Comparison of ENCODE assay signal across 8 mouse cellular contexts in genomic region chr9:36832529-36832928, GRCm38 (mm10). TPM values are rescaled to one million over a fixed set of nuclear protein-coding genes. Genes with fewer than 3 reads are reported as not detected.
DNase-seq lines count a peak whose midpoint lies in the region; ATAC-seq lines count a peak whose summit lies in the region.

No protein-coding gene starts in this region.

- peaks cover 8% of the 10 kb centered on the region; the same call in 1 of the 2 replicates for H3K36me3 ChIP-seq in hindbrain, embryonic 13.5 days
- no peaks in the 10 kb centered on the region for H3K36me3 ChIP-seq in lung, embryonic 15.5 days

- H3K9ac ChIP-seq in hindbrain, embryonic 13.5 days = peak overlapping the region; percentile 89
- 0 out of 2 replicates have a peak overlapping the region, but pooled peaks have one; percentile 24 for H3K9ac ChIP-seq in lung, embryonic 15.5 days

- H3K4me3 ChIP-seq in hindbrain, embryonic 13.5 days = peak overlapping the region; percentile 75
- peak overlapping the region; percentile 41 for H3K4me3 ChIP-seq in lung, embryonic 15.5 days

- H3K9me3 ChIP-seq in hindbrain, embryonic 13.5 days = no peaks in the 10 kb centered on the region
- H3K9me3 ChIP-seq in lung, embryonic 15.5 days = no peaks in the 10 kb centered on the region

- no peaks in the 10 kb centered on the region for H3K27me3 ChIP-seq in hindbrain, embryonic 13.5 days
- peaks cover 28% of the 10 kb centered on the region for H3K27me3 ChIP-seq in lung, embryonic 15.5 days

- under 1% methylated on average over 32 of the region's 32 CpGs for WGBS in hindbrain, embryonic 13.5 days
- WGBS in lung, embryonic 15.5 days = under 1% methylated on average over 32 of the region's 32 CpGs

- peak; percentile 91 for ATAC-seq in hindbrain, embryonic 13.5 days (ENCODE audit: low FRiP score)
- ATAC-seq in lung, embryonic 15.5 days (ENCODE audit: borderline replicate concordance, extremely low read depth, low FRiP score, low TSS enrichment) = peak; percentile 86
- no peak for ATAC-seq in erythroblast, adult 5-6 weeks (replicated peaks; ENCODE audit: low FRiP score, poor library complexity, severe bottlenecking)

- peak overlapping the region; percentile 97 for H3K27ac ChIP-seq in hindbrain, embryonic 13.5 days
- no peak overlapping the region for H3K27ac ChIP-seq in lung, embryonic 15.5 days

- H3K4me1 ChIP-seq in hindbrain, embryonic 13.5 days (replicated peaks) = peaks cover 40% of the 10 kb centered on the region
- peaks cover 4% of the 10 kb centered on the region; the same call in 1 of the 2 replicates for H3K4me1 ChIP-seq in lung, embryonic 15.5 days

- peak; percentile 83 for DNase-seq in adrenal gland, adult 2 months
- peak; percentile 74 to 91 for DNase-seq in cerebellum, postnatal 4 days (ENCODE audit: low spot score in 2 of 2)
- DNase-seq in gastrocnemius, adult 18-20 months (ENCODE audit: low spot score) = peak; percentile 72
- peak; percentile 88 to 95 for DNase-seq in layer of hippocampus, postnatal 14 days (ENCODE audit: low spot score in 2 of 2)
- peak; percentile 45 for DNase-seq in retina, adult 2 months (ENCODE audit: low read depth, low spot score)

- peak overlapping the region; percentile 85 for H3K4me2 ChIP-seq in hindbrain, embryonic 13.5 days
- H3K4me2 ChIP-seq in lung, embryonic 15.5 days = peak overlapping the region; percentile 81

RNA-seq across cellular contexts. Expression of gene Fez1, which starts 10.9 kb away (rescaled TPM):
- 1 to 10 TPM; 2.7 to 7.2 TPM for total RNA-seq in adrenal gland, adult 2 months (2021)
- 0.74 and 0.76 TPM in 2 replicates for polyA plus RNA-seq in adrenal gland, adult 2 months (2012; rRNA removed)
- total RNA-seq in gastrocnemius, adult 18-20 months (2021) = 1 to 10 TPM; 4.0 to 7.0 TPM
- 612 and 624 TPM in 2 replicates for polyA plus RNA-seq in hindbrain, embryonic 13.5 days (2015; fragmentation: Nextera tagmentation; extraction: Ambion mirVana)
- 100 to 1,000 TPM; 304 to 313 TPM for total RNA-seq in layer of hippocampus, postnatal 14 days (2021)
- polyA plus RNA-seq in lung, embryonic 15.5 days (2015; fragmentation: Nextera tagmentation; extraction: Ambion mirVana) = 3.1 and 3.8 TPM in 2 replicates
- total RNA-seq in erythroblast, adult 5-6 weeks (2015; ENCODE audit: low replicate concordance) = not detected in 2 replicates
- not detected in 2 replicates for total RNA-seq in erythroblast, adult 5-6 weeks (2017; ENCODE audit: low replicate concordance)

RNA-seq across cellular contexts. Expression of gene Ei24, which starts 35.3 kb away (rescaled TPM):
- total RNA-seq in adrenal gland, adult 2 months (2021) = 100 to 1,000 TPM; 134 to 147 TPM
- polyA plus RNA-seq in adrenal gland, adult 2 months (2012; rRNA removed) = 200 and 225 TPM in 2 replicates
- total RNA-seq in gastrocnemius, adult 18-20 months (2021) = 10 to 100 TPM; 69.4 to 70.7 TPM
- 113 and 122 TPM in 2 replicates for polyA plus RNA-seq in hindbrain, embryonic 13.5 days (2015; fragmentation: Nextera tagmentation; extraction: Ambion mirVana)
- total RNA-seq in layer of hippocampus, postnatal 14 days (2021) = 100 to 1,000 TPM; 109 to 115 TPM
- 102 and 106 TPM in 2 replicates for polyA plus RNA-seq in lung, embryonic 15.5 days (2015; fragmentation: Nextera tagmentation; extraction: Ambion mirVana)
- 11.9 and 17.1 TPM in 2 replicates for total RNA-seq in erythroblast, adult 5-6 weeks (2015; ENCODE audit: low replicate concordance)
- total RNA-seq in erythroblast, adult 5-6 weeks (2017; ENCODE audit: low replicate concordance) = 8.1 and 10.9 TPM in 2 replicates

Comparison
In these comparisons a context has a peak if more than half of its experiments do, and no peak if none do; other contexts are left out.
1. RNA of gene Fez1, which starts 10.9 kb away (total RNA-seq): 304 to 313 TPM in layer of hippocampus, postnatal 14 days; 2.7 to 7.2 TPM in adrenal gland, adult 2 months, 4.0 to 7.0 TPM in gastrocnemius, adult 18-20 months and not detected in erythroblast, adult 5-6 weeks; every median in the first group is over 10 times any median in the second.
2. Peak in every context shown above with its lines, with median percentiles within 50 percentile points of each other: DNase-seq.